In genomic region chr11:82989357-82989756, GRCm38 (mm10) we compare ENCODE assay signal across 8 mouse cellular contexts. TPM values are rescaled to one million over a fixed set of nuclear protein-coding genes. Genes with fewer than 3 reads are reported as not detected.
DNase-seq lines count a peak whose midpoint lies in the region; ATAC-seq and TF ChIP-seq lines count a peak whose summit lies in the region.

No protein-coding gene starts in this region.

- H3K27me3 ChIP-seq in kidney, embryonic 16.5 days (ENCODE audit: insufficient read depth, low read length): no peaks in the 10 kb centered on the region; the same call in 1 of the 2 replicates
- H3K27me3 ChIP-seq in embryonic facial prominence, embryonic 13.5 days: no peaks in the 10 kb centered on the region
- H3K27me3 ChIP-seq in limb, embryonic 10.5 days (ENCODE audit: low read depth, poor library complexity, severe bottlenecking): 0 out of 2 replicates have a peak, but pooled peaks cover 11% of the 10 kb centered on the region
- H3K27me3 ChIP-seq in cerebellum, adult 2 months (ENCODE audit: control insufficient read depth, insufficient read depth, low read length): no peaks in the 10 kb centered on the region

- H3K9ac ChIP-seq in kidney, embryonic 16.5 days (replicated peaks; ENCODE audit: low read length): no peak overlapping the region
- H3K9ac ChIP-seq in embryonic facial prominence, embryonic 13.5 days: peak overlapping the region; percentile 36; the same call in 1 of the 2 replicates

- peak overlapping the region; percentile 53 for H3K4me3 ChIP-seq in kidney, embryonic 16.5 days (ENCODE audit: low read length)
- peak overlapping the region; percentile 48 for H3K4me3 ChIP-seq in embryonic facial prominence, embryonic 13.5 days
- no peak overlapping the region; the same call in 1 of the 2 replicates for H3K4me3 ChIP-seq in limb, embryonic 10.5 days
- H3K4me3 ChIP-seq in macrophage (ENCODE audit: inconsistent target): peak overlapping the region; percentile 58
- H3K4me3 ChIP-seq in cerebellum, adult 2 months (replicated peaks; ENCODE audit: insufficient read depth, low read depth, low read length): no peak overlapping the region

- peak overlapping the region; percentile 66 for H3K4me2 ChIP-seq in kidney, embryonic 16.5 days (replicated peaks; ENCODE audit: low read depth, low read length)
- peak overlapping the region; percentile 72 for H3K4me2 ChIP-seq in embryonic facial prominence, embryonic 13.5 days

- peaks cover 13% of the 10 kb centered on the region for H3K36me3 ChIP-seq in kidney, embryonic 16.5 days (ENCODE audit: insufficient read depth, low read length)
- peaks cover 13% of the 10 kb centered on the region for H3K36me3 ChIP-seq in embryonic facial prominence, embryonic 13.5 days
- peaks cover 27% of the 10 kb centered on the region for H3K36me3 ChIP-seq in limb, embryonic 10.5 days
- H3K36me3 ChIP-seq in macrophage (ENCODE audit: inconsistent target): peaks cover 23% of the 10 kb centered on the region

- TF ChIP-seq CTCF in cerebellum, adult 2 months (IDR thresholded peaks at IDR 0.05; ENCODE audit: borderline replicate concordance, insufficient read depth, low read depth, low read length): no peak

- peaks cover 14% of the 10 kb centered on the region; the same call in 1 of the 2 replicates for H3K4me1 ChIP-seq in kidney, embryonic 16.5 days (ENCODE audit: insufficient read depth, low read length)
- peaks cover 21% of the 10 kb centered on the region for H3K4me1 ChIP-seq in embryonic facial prominence, embryonic 13.5 days
- peaks cover 29% of the 10 kb centered on the region for H3K4me1 ChIP-seq in limb, embryonic 10.5 days
- peaks cover 3% of the 10 kb centered on the region for H3K4me1 ChIP-seq in cerebellum, adult 2 months (ENCODE audit: control insufficient read depth, insufficient read depth, low read length)

- H3K9me3 ChIP-seq in kidney, embryonic 16.5 days (ENCODE audit: low read length): 0 out of 2 replicates have a peak, but pooled peaks cover 4% of the 10 kb centered on the region
- H3K9me3 ChIP-seq in embryonic facial prominence, embryonic 13.5 days: no peaks in the 10 kb centered on the region
- H3K9me3 ChIP-seq in limb, embryonic 10.5 days (replicated peaks): no peaks in the 10 kb centered on the region

- WGBS in kidney, embryonic 16.5 days: 35% methylated on average over 12 of the region's 12 CpGs
- 30% methylated on average over 12 of the region's 12 CpGs for WGBS in embryonic facial prominence, embryonic 13.5 days
- 36% methylated on average over 12 of the region's 12 CpGs for WGBS in limb, embryonic 10.5 days
- WGBS in macrophage (ENCODE audit: missing documents): 82% methylated on average over 12 of the region's 12 CpGs
- WGBS in cerebellum, adult 2 months: 50% methylated on average over 12 of the region's 12 CpGs

- no peak overlapping the region for H3K27ac ChIP-seq in kidney, embryonic 16.5 days (ENCODE audit: low read length)
- no peak overlapping the region for H3K27ac ChIP-seq in embryonic facial prominence, embryonic 13.5 days
- H3K27ac ChIP-seq in limb, embryonic 10.5 days: no peak overlapping the region
- H3K27ac ChIP-seq in macrophage: no peak overlapping the region
- H3K27ac ChIP-seq in cerebellum, adult 2 months (ENCODE audit: insufficient read depth, low read length): no peak overlapping the region

- no peak for DNase-seq in kidney, adult 18-20 months
- peak; percentile 49 for DNase-seq in limb, embryonic 10.5 days (ENCODE audit: low spot score)
- no peak for DNase-seq in cerebellum, adult 2 months
- no peak for DNase-seq in spleen, postnatal 14 days (ENCODE audit: low spot score in 2 of 2)

- H3K79me2 ChIP-seq in macrophage (ENCODE audit: inconsistent target): peaks cover 63% of the 10 kb centered on the region

- TF ChIP-seq POLR2A in cerebellum, adult 2 months (IDR thresholded peaks at IDR 0.05; ENCODE audit: borderline replicate concordance, insufficient read depth, low read length): no peak

- 0 out of 2 replicates have a peak, but pooled peaks have one; percentile 32 for ATAC-seq in kidney, embryonic 16.5 days (ENCODE audit: low FRiP score, low TSS enrichment)
- no peak for ATAC-seq in embryonic facial prominence, embryonic 13.5 days (ENCODE audit: insufficient number of reproducible peaks, insufficient read depth, low FRiP score, low TSS enrichment, low read depth)
- ATAC-seq in megakaryocyte, adult 5-6 weeks (ENCODE audit: poor library complexity, severe bottlenecking): no peak

RNA-seq across cellular contexts. Expression of gene Slfn9, which starts 2.3 kb away (rescaled TPM):
- 18.1 and 18.2 TPM in 2 replicates for polyA plus RNA-seq in kidney, embryonic 16.5 days (2015; fragmentation: Nextera tagmentation; extraction: Ambion mirVana)
- 17.4 TPM in 2 replicates for polyA plus RNA-seq in embryonic facial prominence, embryonic 13.5 days (2015; fragmentation: Nextera tagmentation; extraction: Ambion mirVana)
- 10.1 and 15.1 TPM in 2 replicates for polyA plus RNA-seq in limb, embryonic 10.5 days (2016; fragmentation: Nextera tagmentation; extraction: Ambion mirVana)
- 100 to 1,000 TPM in 1 of 26 experiments, 10 to 100 TPM in 25; 10.2 to 267 (median 38.9) TPM for total RNA-seq in macrophage (2018; cell fraction: chromatin; rRNA removed)
- 100 to 1,000 TPM in 4 of 26 experiments, 10 to 100 TPM in 22; 16.4 to 122 (median 54.7) TPM for total RNA-seq in macrophage (2018; cell fraction: cytosol; rRNA removed)
- total RNA-seq in macrophage (2018; cell fraction: nucleus; rRNA removed): 100 to 1,000 TPM in 4 of 26 experiments, 10 to 100 TPM in 22; 14.0 to 224 (median 67.3) TPM
- 24.7 to 28.8 TPM (median 27.0 TPM) in 3 replicates for polyA plus RNA-seq in macrophage (2018)
- 39.4 and 40.0 TPM in 2 replicates for total RNA-seq in megakaryocyte, adult 5-6 weeks (2015)
- total RNA-seq in megakaryocyte, adult 5-6 weeks (2017): 39.5 and 40.9 TPM in 2 replicates
- polyA plus RNA-seq in cerebellum, adult 2 months (2012; rRNA removed): 0.08 TPM in 2 replicates

RNA-seq across cellular contexts. Expression of gene Slfn8, which starts 31.3 kb away (rescaled TPM):
- 0.40 and 0.61 TPM in 2 replicates for polyA plus RNA-seq in kidney, embryonic 16.5 days (2015; fragmentation: Nextera tagmentation; extraction: Ambion mirVana)
- polyA plus RNA-seq in embryonic facial prominence, embryonic 13.5 days (2015; fragmentation: Nextera tagmentation; extraction: Ambion mirVana): 0.62 and 0.74 TPM in 2 replicates
- polyA plus RNA-seq in limb, embryonic 10.5 days (2016; fragmentation: Nextera tagmentation; extraction: Ambion mirVana): 0.08 and 0.21 TPM in 2 replicates
- 1,000 to 10,000 TPM in 3 of 26 experiments, 100 to 1,000 TPM in 23; 149 to 1,206 (median 560) TPM for total RNA-seq in macrophage (2018; cell fraction: chromatin; rRNA removed)
- total RNA-seq in macrophage (2018; cell fraction: cytosol; rRNA removed): 100 to 1,000 TPM in 15 of 26 experiments, 10 to 100 TPM in 11; 69.3 to 339 (median 209) TPM
- 100 to 1,000 TPM in 25 of 26 experiments, 10 to 100 TPM in 1; 97.1 to 956 (median 621) TPM for total RNA-seq in macrophage (2018; cell fraction: nucleus; rRNA removed)
- polyA plus RNA-seq in macrophage (2018): 43.7 to 104 TPM (median 83.5 TPM) in 3 replicates
- 59.7 and 60.5 TPM in 2 replicates for total RNA-seq in megakaryocyte, adult 5-6 weeks (2015)
- 68.3 and 68.6 TPM in 2 replicates for total RNA-seq in megakaryocyte, adult 5-6 weeks (2017)
- polyA plus RNA-seq in cerebellum, adult 2 months (2012; rRNA removed): 0.28 and 0.29 TPM in 2 replicates

RNA-seq across cellular contexts. Expression of gene Slfn5, which starts 38.2 kb away (rescaled TPM):
- 7.8 and 9.6 TPM in 2 replicates for polyA plus RNA-seq in kidney, embryonic 16.5 days (2015; fragmentation: Nextera tagmentation; extraction: Ambion mirVana)
- polyA plus RNA-seq in embryonic facial prominence, embryonic 13.5 days (2015; fragmentation: Nextera tagmentation; extraction: Ambion mirVana): 0.94 and 1.8 TPM in 2 replicates
- 0.31 and 0.46 TPM in 2 replicates for polyA plus RNA-seq in limb, embryonic 10.5 days (2016; fragmentation: Nextera tagmentation; extraction: Ambion mirVana)
- 1,000 to 10,000 TPM in 1 of 26 experiments, 100 to 1,000 TPM in 25; 172 to 1,160 (median 366) TPM for total RNA-seq in macrophage (2018; cell fraction: chromatin; rRNA removed)
- total RNA-seq in macrophage (2018; cell fraction: cytosol; rRNA removed): 100 to 1,000 TPM; 262 to 673 (median 415) TPM
- 100 to 1,000 TPM; 136 to 954 (median 611) TPM for total RNA-seq in macrophage (2018; cell fraction: nucleus; rRNA removed)
- polyA plus RNA-seq in macrophage (2018): 138 to 296 TPM (median 191 TPM) in 3 replicates
- 60.7 and 62.4 TPM in 2 replicates for total RNA-seq in megakaryocyte, adult 5-6 weeks (2015)
- total RNA-seq in megakaryocyte, adult 5-6 weeks (2017): 112 and 116 TPM in 2 replicates
- 3.7 and 3.8 TPM in 2 replicates for polyA plus RNA-seq in cerebellum, adult 2 months (2012; rRNA removed)

Comparison
In these comparisons a context has a peak if more than half of its experiments do, and no peak if none do; other contexts are left out.
1. H3K4me3 ChIP-seq: peak in kidney, embryonic 16.5 days (single experiment), embryonic facial prominence, embryonic 13.5 days (single experiment) and macrophage (single experiment); none in limb, embryonic 10.5 days (single experiment) and cerebellum, adult 2 months (single experiment).
2. RNA of gene Slfn9, which starts 2.3 kb away (polyA plus RNA-seq): 24.7 to 28.8 TPM in macrophage, 18.1 to 18.2 TPM in kidney, embryonic 16.5 days, 17.4 TPM in embryonic facial prominence, embryonic 13.5 days and 10.1 to 15.1 TPM in limb, embryonic 10.5 days; 0.08 TPM in cerebellum, adult 2 months; every median in the first group is over 10 times any median in the second.
3. RNA of gene Slfn8, which starts 31.3 kb away (polyA plus RNA-seq): 43.7 to 104 TPM in macrophage; 0.62 to 0.74 TPM in embryonic facial prominence, embryonic 13.5 days, 0.40 to 0.61 TPM in kidney, embryonic 16.5 days, 0.28 to 0.29 TPM in cerebellum, adult 2 months and 0.08 to 0.21 TPM in limb, embryonic 10.5 days; every median in the first group is over 10 times any median in the second.
4. RNA of gene Slfn5, which starts 38.2 kb away (polyA plus RNA-seq): 138 to 296 TPM in macrophage; 7.8 to 9.6 TPM in kidney, embryonic 16.5 days, 3.7 to 3.8 TPM in cerebellum, adult 2 months, 0.94 to 1.8 TPM in embryonic facial prominence, embryonic 13.5 days and 0.31 to 0.46 TPM in limb, embryonic 10.5 days; every median in the first group is over 10 times any median in the second.